Mouse (Mus musculus): ENCODE results near the gene Phpt1. TPM values are rescaled to one million over a fixed set of nuclear protein-coding genes. Genes with fewer than 3 reads are reported as not detected.

The Phpt1 gene
- polyA plus RNA-seq, 1 experiment from 2014 or later, result 181 TPM

- no peak overlapping the region for H3K27ac ChIP-seq (replicated peaks)
- ATAC-seq (ENCODE audit: low FRiP score), result no peak
- no peak overlapping the region for H3K9ac ChIP-seq (replicated peaks)
- no peaks in the 10 kb centered on the region for H3K27me3 ChIP-seq (replicated peaks)
- H3K4me3 ChIP-seq (replicated peaks), result no peak overlapping the region
- peaks cover 17% of the 10 kb centered on the region for H3K36me3 ChIP-seq
- 93% methylated on average over 3 of the region's 3 CpGs for WGBS
- no peak overlapping the region for H3K4me2 ChIP-seq
- H3K4me1 ChIP-seq, result no peaks in the 10 kb centered on the region
- H3K9me3 ChIP-seq (replicated peaks), result no peaks in the 10 kb centered on the region
Measured at GRCm38 (mm10) chr2:25534178-25534865, 40.7 kb downstream of the Phpt1 start.

GRCm38 (mm10) chr2:25533707-25534106, 41.3 kb downstream of the Phpt1 start:
- Histone ChIP-seq H3K27ac (replicated peaks) (no peak overlapping the region), H3K4me2 (no peak overlapping the region), H3K9ac (replicated peaks) (no peak overlapping the region), H3K27me3 (replicated peaks) (no peaks in the 10 kb centered on the region), H3K4me3 (replicated peaks) (no peak overlapping the region), H3K4me1 (no peaks in the 10 kb centered on the region), H3K36me3 (peaks cover 23% of the 10 kb centered on the region), H3K9me3 (replicated peaks) (no peaks in the 10 kb centered on the region)
- WGBS, result 90% methylated on average over 2 of the region's 2 CpGs
- no peak for ATAC-seq (ENCODE audit: low FRiP score)

- Histone ChIP-seq H3K27me3 (replicated peaks) (no peaks in the 10 kb centered on the region), H3K27ac (replicated peaks) (no peak overlapping the region), H3K4me2 (no peak overlapping the region), H3K9ac (replicated peaks) (no peak overlapping the region), H3K4me1 (no peaks in the 10 kb centered on the region), H3K9me3 (replicated peaks) (no peaks in the 10 kb centered on the region), H3K4me3 (replicated peaks) (no peak overlapping the region), H3K36me3 (peaks cover 66% of the 10 kb centered on the region)
- no peak for ATAC-seq (ENCODE audit: low FRiP score)
- 94% methylated on average over 9 of the region's 9 CpGs for WGBS
Measured at GRCm38 (mm10) chr2:25526510-25527302, 48.3 kb downstream of the Phpt1 start.

Other genes with a start within 250 kb of the Phpt1 start
- 43.5 and 46.6 TPM in 2 replicates for gene Man1b1, start 242.9 kb downstream of the Phpt1 start, polyA plus RNA-seq (2015; fragmentation: Nextera tagmentation; extraction: Ambion mirVana)
- 24.2 and 27.3 TPM in 2 replicates for gene Dpp7, start 218.9 kb downstream of the Phpt1 start, polyA plus RNA-seq (2015; fragmentation: Nextera tagmentation; extraction: Ambion mirVana)
- 8.5 and 14.0 TPM in 2 replicates for gene Uap1l1, start 209.5 kb downstream of the Phpt1 start, polyA plus RNA-seq (2015; fragmentation: Nextera tagmentation; extraction: Ambion mirVana)
- 10.6 and 16.3 TPM in 2 replicates for gene Sapcd2, start 202.9 kb downstream of the Phpt1 start, polyA plus RNA-seq (2015; fragmentation: Nextera tagmentation; extraction: Ambion mirVana)
- gene Entpd2, start 179.3 kb downstream of the Phpt1 start, polyA plus RNA-seq (2015; fragmentation: Nextera tagmentation; extraction: Ambion mirVana), result 9.6 TPM in 2 replicates
- gene Npdc1, start 175.9 kb downstream of the Phpt1 start, polyA plus RNA-seq (2015; fragmentation: Nextera tagmentation; extraction: Ambion mirVana), result 398 and 483 TPM in 2 replicates
- gene Fut7, start 152.0 kb downstream of the Phpt1 start, polyA plus RNA-seq (2015; fragmentation: Nextera tagmentation; extraction: Ambion mirVana), result 0.13 and 0.38 TPM in 2 replicates
- gene Abca2, start 146.5 kb downstream of the Phpt1 start, polyA plus RNA-seq (2015; fragmentation: Nextera tagmentation; extraction: Ambion mirVana), result 11.2 and 13.4 TPM in 2 replicates
- gene Clic3, start 118.4 kb downstream of the Phpt1 start, polyA plus RNA-seq (2015; fragmentation: Nextera tagmentation; extraction: Ambion mirVana), result 1.8 and 2.0 TPM in 2 replicates
- 100 and 120 TPM in 2 replicates for gene Paxx, start 114.1 kb downstream of the Phpt1 start, polyA plus RNA-seq (2015; fragmentation: Nextera tagmentation; extraction: Ambion mirVana)
- gene Ptgds, start 105.2 kb downstream of the Phpt1 start, polyA plus RNA-seq (2015; fragmentation: Nextera tagmentation; extraction: Ambion mirVana), result 40.1 and 116 TPM in 2 replicates
- gene Lcn12, start 81.3 kb downstream of the Phpt1 start, polyA plus RNA-seq (2015; fragmentation: Nextera tagmentation; extraction: Ambion mirVana), result not detected in 2 replicates
- 128 and 134 TPM in 2 replicates for gene Fbxw5, start 74.5 kb downstream of the Phpt1 start, polyA plus RNA-seq (2015; fragmentation: Nextera tagmentation; extraction: Ambion mirVana)
- gene C8g, start 73.5 kb downstream of the Phpt1 start, polyA plus RNA-seq (2015; fragmentation: Nextera tagmentation; extraction: Ambion mirVana), result 6.3 and 6.4 TPM in 2 replicates
- gene Traf2, start 28.3 kb downstream of the Phpt1 start, polyA plus RNA-seq (2015; fragmentation: Nextera tagmentation; extraction: Ambion mirVana), result 15.4 and 21.1 TPM in 2 replicates
- 400 and 433 TPM in 2 replicates for gene Edf1, start 17.4 kb downstream of the Phpt1 start, polyA plus RNA-seq (2015; fragmentation: Nextera tagmentation; extraction: Ambion mirVana)
- gene Mamdc4, start 379 bp downstream of the Phpt1 start, polyA plus RNA-seq (2015; fragmentation: Nextera tagmentation; extraction: Ambion mirVana), result 2.3 and 33.0 TPM in 2 replicates
- gene Ajm1, start 6.5 kb upstream of the Phpt1 start, polyA plus RNA-seq (2015; fragmentation: Nextera tagmentation; extraction: Ambion mirVana), result 14.5 and 18.9 TPM in 2 replicates
- gene Rabl6, start 33.3 kb upstream of the Phpt1 start, polyA plus RNA-seq (2015; fragmentation: Nextera tagmentation; extraction: Ambion mirVana), result 66.8 and 69.6 TPM in 2 replicates
- 0.23 and 0.27 TPM in 2 replicates for gene Ccdc183, start 42.5 kb upstream of the Phpt1 start, polyA plus RNA-seq (2015; fragmentation: Nextera tagmentation; extraction: Ambion mirVana)
- 53.4 and 56.6 TPM in 2 replicates for gene Tmem141, start 46.8 kb upstream of the Phpt1 start, polyA plus RNA-seq (2015; fragmentation: Nextera tagmentation; extraction: Ambion mirVana)
- 2.7 and 3.8 TPM in 2 replicates for gene Fcna, start 52.8 kb upstream of the Phpt1 start, polyA plus RNA-seq (2015; fragmentation: Nextera tagmentation; extraction: Ambion mirVana)
- gene Lcn8, start 77.9 kb upstream of the Phpt1 start, polyA plus RNA-seq (2015; fragmentation: Nextera tagmentation; extraction: Ambion mirVana), result not detected in 2 replicates
- gene Lcn5, start 82.7 kb upstream of the Phpt1 start, polyA plus RNA-seq (2015; fragmentation: Nextera tagmentation; extraction: Ambion mirVana), result not detected in 2 replicates
- gene Lcn6, start 101.6 kb upstream of the Phpt1 start, polyA plus RNA-seq (2015; fragmentation: Nextera tagmentation; extraction: Ambion mirVana), result not detected in 2 replicates
- not detected in 2 replicates for gene Lcn10, start 107.5 kb upstream of the Phpt1 start, polyA plus RNA-seq (2015; fragmentation: Nextera tagmentation; extraction: Ambion mirVana)
- gene Obp2a, start 124.8 kb upstream of the Phpt1 start, polyA plus RNA-seq (2015; fragmentation: Nextera tagmentation; extraction: Ambion mirVana), result not detected in 2 replicates
- 162 and 177 TPM in 2 replicates for gene Bmyc, start 131.5 kb upstream of the Phpt1 start, polyA plus RNA-seq (2015; fragmentation: Nextera tagmentation; extraction: Ambion mirVana)
- not detected in 2 replicates for gene Obp2b, start 161.8 kb upstream of the Phpt1 start, polyA plus RNA-seq (2015; fragmentation: Nextera tagmentation; extraction: Ambion mirVana)
- gene Lcn3, start 190.3 kb upstream of the Phpt1 start, polyA plus RNA-seq (2015; fragmentation: Nextera tagmentation; extraction: Ambion mirVana), result not detected in 2 replicates
- not detected in 2 replicates for gene Lcn11, start 201.8 kb upstream of the Phpt1 start, polyA plus RNA-seq (2015; fragmentation: Nextera tagmentation; extraction: Ambion mirVana)
- gene Gm13539, start 207.0 kb upstream of the Phpt1 start, polyA plus RNA-seq (2015; fragmentation: Nextera tagmentation; extraction: Ambion mirVana), result 0.33 TPM in 1 of 2 replicates, not detected in the other
- gene Glt6d1, start 240.6 kb upstream of the Phpt1 start, polyA plus RNA-seq (2015; fragmentation: Nextera tagmentation; extraction: Ambion mirVana), result not detected in 2 replicates
- not detected in 2 replicates for gene Lcn9, start 247.9 kb upstream of the Phpt1 start, polyA plus RNA-seq (2015; fragmentation: Nextera tagmentation; extraction: Ambion mirVana)

All from neural tube, embryonic 15.5 days (tissue).